Mouse (Mus musculus) small intestine, adult 2 months (tissue): ENCODE measurements at regions not wholly inside any gene's neighbourhood (a gene's known extent, or its start where the extent isn't known, plus 50 kb on each side); places are given as distances from the start of the nearest gene placed in this dataset.

Experiments used
- CTCF ChIP-seq: fragments of 200-500 bp; IDR thresholded peaks from 2 replicates; pipeline ENCODE4 v1.5.1; 2012; ENCODE audit warnings: low read depth, mild to moderate bottlenecking, control low read depth, inconsistent platforms, low read length, moderate library complexity, mixed read lengths; ENCODE audit not compliant: insufficient replicate concordance, insufficient read length; ENCODE audit errors: extremely low read depth
- POLR2A ChIP-seq: fragments of 200-500 bp; IDR thresholded peaks from 2 replicates; pipeline ENCODE4 v1.6.1; 2012; ENCODE audit warnings: low read depth, mild to moderate bottlenecking, control low read depth, inconsistent platforms, low read length, moderate library complexity

GRCm38 (mm10) chr13:90292905-90293304 is 203.5 kb upstream of the Xrcc4 start:
- no peak for TF ChIP-seq CTCF
- TF ChIP-seq POLR2A: no peak
